Mouse (Mus musculus) ES-Bruce4 (cell line): ENCODE data around the gene Wdr34. TPM values are rescaled to one million over a fixed set of nuclear protein-coding genes. Genes with fewer than 3 reads are reported as not detected.

ENCODE experiments used
- H3K27ac ChIP-seq: 2 replicates; pipeline ENCODE4 v1.5.1; 2012; ENCODE audit warnings: low read length, inconsistent platforms; ENCODE audit not compliant: insufficient read depth
- H3K27me3 ChIP-seq: 2 replicates; pipeline ENCODE4 v1.6.1; 2012; ENCODE audit warnings: mild to moderate bottlenecking, low read length, inconsistent platforms; ENCODE audit not compliant: control insufficient read depth, poor library complexity, insufficient read depth, severe bottlenecking
- H3K36me3 ChIP-seq: 2 replicates; pipeline ENCODE4 v1.6.1; 2012; ENCODE audit warnings: inconsistent platforms, mild to moderate bottlenecking, low read length, moderate library complexity; ENCODE audit not compliant: control insufficient read depth, poor library complexity, insufficient read depth, severe bottlenecking
- H3K4me1 ChIP-seq: one replicate; pipeline ENCODE4 v1.8.1; 2011; ENCODE audit warnings: low read length; ENCODE audit not compliant: control insufficient read depth, insufficient read depth
- H3K4me3 ChIP-seq: 2 replicates; pipeline ENCODE4 v1.5.1; 2011; ENCODE audit warnings: low read depth, mild to moderate bottlenecking, low read length
- H3K9ac ChIP-seq: 2 replicates; pipeline ENCODE4 v1.6.1; 2012; ENCODE audit warnings: low read depth, mild to moderate bottlenecking, inconsistent platforms; ENCODE audit not compliant: poor library complexity, severe bottlenecking
- H3K9me3 ChIP-seq: replicated peaks from 2 replicates; pipeline ENCODE4 v1.6.1; 2012; ENCODE audit warnings: mild to moderate bottlenecking, low read length, inconsistent platforms; ENCODE audit not compliant: control insufficient read depth, poor library complexity, insufficient read depth, severe bottlenecking
- CTCF ChIP-seq: IDR thresholded peaks from one replicate; pipeline ENCODE4 v1.8.1; 2011; ENCODE audit warnings: low read depth, low read length
- EP300 ChIP-seq: IDR thresholded peaks from 2 replicates; pipeline ENCODE4 v1.6.1; 2011; ENCODE audit warnings: low read depth, low read length; ENCODE audit not compliant: insufficient read depth
- POLR2A ChIP-seq: IDR thresholded peaks from one replicate; pipeline ENCODE4 v1.8.1; 2011; ENCODE audit warnings: low read length; ENCODE audit not compliant: insufficient read depth
- polyA plus RNA-seq: library from polyadenylated mRNA; stranded (reverse); fragments of >200 nt; gene quantifications from 2 replicates; pipeline ENCODE4 v1.2.4, GENCODE M21; 2011; ENCODE audit warnings: low read depth; ENCODE audit not compliant: missing spikeins, insufficient read depth, insufficient read length

Wdr34 gene
- polyA plus RNA-seq, 1 experiment = 20.6 TPM

GRCm38 (mm10) chr2:30009101-30009500, 39.6 kb downstream of the Wdr34 start:
- Histone ChIP-seq H3K4me3 (no peak overlapping the region), H3K9ac (no peak overlapping the region), H3K27me3 (no peaks in the 10 kb centered on the region), H3K36me3 (peaks cover 61% of the 10 kb centered on the region), H3K27ac (no peak overlapping the region), H3K4me1 (no peaks in the 10 kb centered on the region), H3K9me3 (no peaks in the 10 kb centered on the region)
- TF ChIP-seq POLR2A (no peak), EP300 (no peak), CTCF (no peak)

- H3K27me3 ChIP-seq = no peaks in the 10 kb centered on the region
- no peak overlapping the region for H3K9ac ChIP-seq
- TF ChIP-seq POLR2A (no peak), CTCF (no peak), EP300 (no peak)
- H3K9me3 ChIP-seq = no peaks in the 10 kb centered on the region
- no peak overlapping the region for H3K27ac ChIP-seq
- H3K4me3 ChIP-seq = no peak overlapping the region
- H3K36me3 ChIP-seq = peaks cover 66% of the 10 kb centered on the region
- no peaks in the 10 kb centered on the region for H3K4me1 ChIP-seq
Observed at GRCm38 (mm10) chr2:29991962-29992361, 56.7 kb downstream of the Wdr34 start.

Other genes with a start within 250 kb of the Wdr34 start
- gene Slc27a4, start 246.2 kb downstream of the Wdr34 start, polyA plus RNA-seq = 8.7 TPM in 2 replicates
- 31.0 and 32.8 TPM in 2 replicates for gene Urm1, start 228.8 kb downstream of the Wdr34 start, polyA plus RNA-seq
- gene Cercam, start 179.7 kb downstream of the Wdr34 start, polyA plus RNA-seq = 24.6 and 25.9 TPM in 2 replicates
- 241 and 257 TPM in 2 replicates for gene Odf2, start 159.7 kb downstream of the Wdr34 start, polyA plus RNA-seq
- 56.4 and 59.7 TPM in 2 replicates for gene Gle1, start 113.5 kb downstream of the Wdr34 start, polyA plus RNA-seq
- gene Sptan1, start 83.3 kb downstream of the Wdr34 start, polyA plus RNA-seq = 200 and 235 TPM in 2 replicates
- 1,058 and 1,233 TPM in 2 replicates for gene Set, start 8.5 kb upstream of the Wdr34 start, polyA plus RNA-seq
- 15.2 and 17.2 TPM in 2 replicates for gene Pkn3, start 28.8 kb upstream of the Wdr34 start, polyA plus RNA-seq
- 39.0 and 41.2 TPM in 2 replicates for gene Zdhhc12, start 44.8 kb upstream of the Wdr34 start, polyA plus RNA-seq
- 33.8 and 35.1 TPM in 2 replicates for gene Zer1, start 75.7 kb upstream of the Wdr34 start, polyA plus RNA-seq
- gene Tbc1d13, start 84.9 kb upstream of the Wdr34 start, polyA plus RNA-seq = 171 and 173 TPM in 2 replicates
- 6.5 and 8.0 TPM in 2 replicates for gene Endog, start 122.6 kb upstream of the Wdr34 start, polyA plus RNA-seq
- gene Spout1, start 129.6 kb upstream of the Wdr34 start, polyA plus RNA-seq = 45.9 and 50.5 TPM in 2 replicates
- gene Kyat1, start 157.0 kb upstream of the Wdr34 start, polyA plus RNA-seq = 9.6 and 12.3 TPM in 2 replicates
- gene Lrrc8a, start 188.8 kb upstream of the Wdr34 start, polyA plus RNA-seq = 19.2 and 22.0 TPM in 2 replicates
- 1.5 TPM in 1 of 2 replicates, not detected in the other for gene Gm28035, start 191.7 kb upstream of the Wdr34 start, polyA plus RNA-seq
- gene Phyhd1, start 217.3 kb upstream of the Wdr34 start, polyA plus RNA-seq = 11.4 and 13.0 TPM in 2 replicates
- 114 and 138 TPM in 2 replicates for gene Gm28038, start 232.2 kb upstream of the Wdr34 start, polyA plus RNA-seq
- 3.4 and 3.8 TPM in 2 replicates for gene Dolk, start 237.5 kb upstream of the Wdr34 start, polyA plus RNA-seq
- gene Nup188, start 237.5 kb upstream of the Wdr34 start, polyA plus RNA-seq = 134 and 138 TPM in 2 replicates